Comparison of ENCODE assay signal across 29 mouse cellular contexts in genomic region chr11:45174071-45174470, GRCm38 (mm10).
A peak's percentile ranks its signal among the peaks of the same experiment; 100 is the strongest.
DNase-seq lines count a peak whose midpoint lies in the region; ATAC-seq and TF ChIP-seq lines count a peak whose summit lies in the region.
"Had no signal": no experiment of that assay in that cellular context is flagged by ENCODE, and none has a peak within 500 bp of the region (broad histone marks: within the 10 kb centered on the region; RNA-seq: fewer than 3 reads in every experiment).

No protein-coding gene starts in this region.

- no peak overlapping the region for H3K4me2 ChIP-seq in kidney, embryonic 14.5 days (replicated peaks; ENCODE audit: low read depth, low read length)
- H3K4me2 ChIP-seq: embryonic facial prominence, embryonic 13.5 days; forebrain, embryonic 13.5 days; heart, embryonic 12.5 days; heart, embryonic 15.5 days; hindbrain, embryonic 13.5 days had no signal

- TF ChIP-seq CTCF in gastrocnemius, adult 2 months (IDR thresholded peaks at IDR 0.05): no peak
- no peak for TF ChIP-seq CTCF in liver, adult 2 months (IDR thresholded peaks at IDR 0.05; ENCODE audit: low read depth, low read length)

- no peaks in the 10 kb centered on the region for H3K27me3 ChIP-seq in liver, adult 2 months (ENCODE audit: control insufficient read depth, insufficient read depth, low read length)
- H3K27me3 ChIP-seq in kidney, embryonic 14.5 days (ENCODE audit: control insufficient read depth, insufficient read depth, low read length): no peaks in the 10 kb centered on the region
- H3K27me3 ChIP-seq: CH12.LX; embryonic facial prominence, embryonic 13.5 days; forebrain, embryonic 13.5 days; heart, embryonic 12.5 days; heart, embryonic 15.5 days; hindbrain, embryonic 13.5 days; Patski had no signal

- H3K9ac ChIP-seq in liver, adult 2 months (ENCODE audit: low read depth, low read length): no peak overlapping the region
- H3K9ac ChIP-seq in kidney, embryonic 14.5 days (ENCODE audit: low read depth, low read length): no peak overlapping the region
- H3K9ac ChIP-seq: embryonic facial prominence, embryonic 13.5 days; forebrain, embryonic 13.5 days; heart, embryonic 12.5 days; heart, embryonic 15.5 days; hindbrain, embryonic 13.5 days had no signal

- no peak for TF ChIP-seq POLR2A in liver, adult 2 months (IDR thresholded peaks at IDR 0.05; ENCODE audit: extremely low read depth, insufficient read depth, low read length)

- no peaks in the 10 kb centered on the region for H3K9me3 ChIP-seq in kidney, embryonic 14.5 days (ENCODE audit: control insufficient read depth, low read length)
- H3K9me3 ChIP-seq: embryonic facial prominence, embryonic 10.5 days; embryonic facial prominence, embryonic 13.5 days; forebrain, embryonic 10.5 days; forebrain, embryonic 13.5 days; G1E; heart, embryonic 12.5 days; heart, embryonic 15.5 days; hindbrain, embryonic 10.5 days; hindbrain, embryonic 13.5 days had no signal

- H3K36me3 ChIP-seq in liver, adult 2 months (ENCODE audit: control insufficient read depth, insufficient read depth, low read length): no peaks in the 10 kb centered on the region
- H3K36me3 ChIP-seq in kidney, embryonic 14.5 days (ENCODE audit: control insufficient read depth, insufficient read depth, low read length): no peaks in the 10 kb centered on the region
- H3K36me3 ChIP-seq: embryonic facial prominence, embryonic 10.5 days; embryonic facial prominence, embryonic 13.5 days; forebrain, embryonic 10.5 days; G1E; heart, embryonic 12.5 days; heart, embryonic 15.5 days; hindbrain, embryonic 10.5 days; hindbrain, embryonic 13.5 days had no signal

- H3K4me3 ChIP-seq in gastrocnemius, adult 2 months: no peak overlapping the region
- no peak overlapping the region for H3K4me3 ChIP-seq in liver, adult 2 months (ENCODE audit: insufficient read depth, low read depth, low read length)
- no peak overlapping the region for H3K4me3 ChIP-seq in kidney, embryonic 14.5 days (ENCODE audit: low read length)
- H3K4me3 ChIP-seq: embryonic facial prominence, embryonic 10.5 days; embryonic facial prominence, embryonic 13.5 days; forebrain, embryonic 10.5 days; forebrain, embryonic 13.5 days; heart, embryonic 12.5 days; heart, embryonic 15.5 days; hindbrain, embryonic 10.5 days; hindbrain, embryonic 13.5 days had no signal

- WGBS in liver, adult 2 months: 48% methylated on average over 2 of the region's 2 CpGs
- WGBS in kidney, embryonic 14.5 days: 70% methylated on average over 2 of the region's 2 CpGs

- ATAC-seq in kidney, embryonic 14.5 days (ENCODE audit: low FRiP score, low TSS enrichment): no peak
- ATAC-seq: forebrain, embryonic 13.5 days; forebrain, embryonic 16.5 days; hindbrain, embryonic 16.5 days; Patski had no signal

- intact Hi-C loops in gastrocnemius, adult 2 months (cut with DNase I): no loop called here
- intact Hi-C loops in gastrocnemius, postnatal 14 days (cut with DNase I; ENCODE audit: low total_unique reads): no loop called here

- no peaks in the 10 kb centered on the region for H3K79me2 ChIP-seq in liver, adult 2 months (ENCODE audit: control insufficient read depth, insufficient read depth, low read length)

- peak overlapping the region; percentile 64; the same call in 1 of the 2 replicates for H3K27ac ChIP-seq in gastrocnemius, adult 2 months
- no peak overlapping the region for H3K27ac ChIP-seq in liver, adult 2 months (replicated peaks; ENCODE audit: insufficient read depth, low read depth, low read length)
- no peak overlapping the region for H3K27ac ChIP-seq in kidney, embryonic 14.5 days (ENCODE audit: low read depth, low read length)
- H3K27ac ChIP-seq: embryonic facial prominence, embryonic 10.5 days; embryonic facial prominence, embryonic 13.5 days; forebrain, embryonic 10.5 days; forebrain, embryonic 13.5 days; heart, embryonic 15.5 days; hindbrain, embryonic 10.5 days; hindbrain, embryonic 13.5 days had no signal

- DNase-seq in gastrocnemius, adult 2 months: no peak
- no peak for DNase-seq in gastrocnemius, postnatal 14 days
- peak; percentile 85 for DNase-seq in liver, adult 2 months (ENCODE audit: extremely low read depth, low read depth, low spot score)
- DNase-seq in liver (no peak), 3T3-L1 (ENCODE audit: low read depth, low spot score) (peak; percentile 1)
- DNase-seq: adrenal gland, postnatal 10 days; adrenal gland, postnatal 36 days; cerebellum, adult 11 months; cerebellum, adult 8-10 months; cerebellum, postnatal 10 days; cerebellum, postnatal 36 days; gastrocnemius, postnatal 25 days; heart, adult 18-20 months; heart, postnatal 10 days; heart, postnatal 36 days had no signal

- peaks cover 21% of the 10 kb centered on the region for H3K4me1 ChIP-seq in liver, adult 2 months (ENCODE audit: control insufficient read depth, insufficient read depth, low read length)
- no peaks in the 10 kb centered on the region for H3K4me1 ChIP-seq in kidney, embryonic 14.5 days (ENCODE audit: control insufficient read depth, insufficient read depth, low read length)
- H3K4me1 ChIP-seq: embryonic facial prominence, embryonic 10.5 days; embryonic facial prominence, embryonic 13.5 days; forebrain, embryonic 10.5 days; forebrain, embryonic 13.5 days; heart, embryonic 12.5 days; heart, embryonic 15.5 days; hindbrain, embryonic 10.5 days; hindbrain, embryonic 13.5 days had no signal

Comparison
In these comparisons a context has a peak if more than half of its experiments do, and no peak if none do; other contexts are left out.
1. DNase-seq: peak in liver, adult 2 months (single experiment) and 3T3-L1 (single experiment); none in gastrocnemius, adult 2 months (single experiment), gastrocnemius, postnatal 14 days (single experiment) and liver (single experiment).